Mouse (Mus musculus) c-Kit-positive CD71-negative TER-119-negative erythroid progenitor cells, embryonic 14.5 days (primary cell): ENCODE measurements around the gene Smok3b.
"Not testable (repeated sequence)": the region's sequence is repeated elsewhere in the genome, so short reads cannot be mapped to it uniquely, and the experiment has no call there.

Source experiments
- DNase-seq: peaks from one replicate; pipeline ENCODE4 v3.0.0-alpha.2; 2013; ENCODE audit warnings: low read depth

Smok3b gene

DNA sequence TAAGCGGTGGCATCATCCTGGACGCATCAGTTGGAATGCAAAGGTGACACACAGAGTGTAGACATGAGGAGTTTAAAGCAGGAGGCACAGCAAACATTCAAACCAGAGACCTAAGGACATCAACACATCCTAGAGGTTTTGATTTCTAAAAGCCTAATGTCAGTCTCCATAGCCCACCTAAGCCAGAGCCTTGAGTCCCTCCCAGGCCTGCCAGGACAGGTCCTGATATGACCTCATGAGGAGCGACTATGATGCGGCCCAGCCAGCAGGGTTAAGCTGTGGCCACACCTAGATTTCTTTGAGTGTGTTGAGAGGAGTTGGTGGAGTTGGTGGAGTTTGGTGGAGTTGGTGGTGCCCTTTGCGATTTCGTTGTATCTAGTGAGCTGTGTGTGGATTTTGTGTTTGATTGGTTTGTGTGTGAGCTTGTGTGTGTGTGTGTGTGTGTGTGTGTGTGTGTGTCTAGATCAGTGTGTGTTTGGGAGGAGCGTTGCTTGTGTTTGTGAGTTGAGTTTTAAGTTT lies at the start of gene Smok3b, which contains the start of gene Smok3a:
Gene Smok3b, plus strand, starts transcription at position 469 of the 519 bp plus-strand sequence.
Gene Smok3a, plus strand, starts transcription at position 301 of the 519 bp plus-strand sequence.
- DNase-seq = not testable (repeated sequence)

- DNase-seq = peak; percentile 7
Measured at GRCm38 (mm10) chr5:137973161-137973560, 48.1 kb upstream of the Smok3b start.

- no peak for DNase-seq
Measured at GRCm38 (mm10) chr5:137973738-137974137, 47.5 kb upstream of the Smok3b start.

- no peak for DNase-seq
Measured at GRCm38 (mm10) chr5:137974724-137975123, 46.5 kb upstream of the Smok3b start.

- DNase-seq = no peak
Measured at GRCm38 (mm10) chr5:137975434-137975833, 45.8 kb upstream of the Smok3b start.

DNA sequence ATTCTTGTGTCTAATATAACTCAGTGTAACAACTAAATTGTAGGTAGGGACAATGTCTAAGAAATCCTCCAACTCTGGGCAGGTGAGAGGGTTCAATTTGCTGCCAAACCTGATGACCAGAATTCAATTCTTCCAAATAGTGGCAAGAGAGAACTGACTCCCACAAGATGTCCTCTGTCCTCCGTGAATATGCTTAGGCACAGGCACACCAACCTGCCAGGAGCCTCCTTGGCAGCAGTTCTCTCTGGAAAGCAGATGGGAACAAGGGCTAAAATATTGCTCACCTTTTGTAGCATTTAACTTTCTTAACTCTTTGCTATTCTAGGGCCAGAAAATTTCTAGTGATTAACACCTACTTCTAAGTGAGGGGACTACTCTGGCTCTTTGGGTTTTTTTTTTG lies 43.9 kb upstream of the Smok3b start:
- DNase-seq = no peak

- no peak for DNase-seq
Measured at GRCm38 (mm10) chr5:137979081-137979480, 42.1 kb upstream of the Smok3b start.

GRCm38 (mm10) chr5:137981300-137981699 lies 39.9 kb upstream of the Smok3b start, which contains the start of gene Azgp1:
Gene Azgp1 (plus strand): TSS chr5:137981520.
- DNase-seq = no peak

DNA sequence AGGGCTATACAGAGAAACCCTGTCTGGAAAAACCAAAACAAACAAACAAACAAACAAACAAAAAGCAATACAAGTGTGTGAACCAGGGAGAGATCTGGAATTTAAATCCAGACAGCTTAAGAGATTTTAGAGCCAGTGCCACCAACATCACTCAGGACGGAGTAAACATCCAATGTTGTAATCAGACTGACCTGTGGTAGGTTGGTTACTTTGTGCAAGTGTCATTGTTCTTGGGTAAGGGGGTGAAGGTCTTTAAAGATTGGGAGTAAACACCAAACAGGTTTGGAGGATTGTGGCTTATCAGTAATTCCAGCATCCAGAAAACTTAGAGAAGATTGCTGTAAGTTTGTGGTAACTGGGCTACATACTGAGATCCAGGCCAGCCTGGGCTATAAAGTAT lies 34.9 kb upstream of the Smok3b start:
- DNase-seq = no peak

GRCm38 (mm10) chr5:138009437-138009836 lies 11.8 kb upstream of the Smok3b start:
- no peak for DNase-seq

GRCm38 (mm10) chr5:138012382-138012781 lies 8.8 kb upstream of the Smok3b start:
- DNase-seq = no peak

DNA sequence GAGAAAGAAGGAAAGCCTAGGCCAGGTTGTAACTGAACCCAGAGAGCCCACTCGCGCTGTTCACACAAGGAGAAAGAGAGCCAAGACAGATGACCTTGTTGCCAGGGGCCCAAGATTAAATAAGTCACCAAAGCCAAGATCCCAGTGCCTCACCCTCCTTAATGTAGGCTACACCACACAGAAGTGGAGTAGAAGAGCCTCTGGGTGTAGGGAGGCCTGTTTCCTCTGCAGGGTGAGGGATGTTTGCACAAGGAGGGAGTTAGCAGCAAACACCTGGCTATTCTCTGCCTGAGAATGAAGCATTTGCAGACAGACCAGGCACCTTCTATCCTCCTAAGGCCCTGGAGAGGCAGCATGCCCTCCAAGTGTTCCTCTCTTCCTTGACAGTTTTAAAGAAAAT lies 4.7 kb upstream of the Smok3b start:
- DNase-seq = no peak

GRCm38 (mm10) chr5:138016997-138017396 lies 4.2 kb upstream of the Smok3b start:
- DNase-seq = no peak

DNA sequence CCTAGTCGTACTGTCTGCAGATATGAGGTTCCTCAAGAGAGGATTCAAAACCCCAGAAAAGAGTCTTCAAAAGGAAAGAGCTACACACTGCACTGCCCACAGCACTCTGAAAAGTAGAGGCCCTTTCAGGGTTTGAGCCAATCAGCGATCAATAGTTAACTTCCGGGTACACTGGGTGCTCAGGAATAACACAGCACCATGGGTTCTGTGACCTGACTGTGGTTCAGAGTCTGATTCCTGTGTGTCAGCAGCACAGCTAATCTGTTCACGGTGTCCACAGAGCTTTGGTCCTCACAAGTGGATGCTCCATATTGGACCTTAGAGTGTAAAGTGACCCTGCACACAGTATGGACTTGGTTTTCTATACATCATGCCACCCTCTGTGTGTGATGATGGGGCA lies 1.7 kb upstream of the Smok3b start:
- not testable (repeated sequence) for DNase-seq

DNA sequence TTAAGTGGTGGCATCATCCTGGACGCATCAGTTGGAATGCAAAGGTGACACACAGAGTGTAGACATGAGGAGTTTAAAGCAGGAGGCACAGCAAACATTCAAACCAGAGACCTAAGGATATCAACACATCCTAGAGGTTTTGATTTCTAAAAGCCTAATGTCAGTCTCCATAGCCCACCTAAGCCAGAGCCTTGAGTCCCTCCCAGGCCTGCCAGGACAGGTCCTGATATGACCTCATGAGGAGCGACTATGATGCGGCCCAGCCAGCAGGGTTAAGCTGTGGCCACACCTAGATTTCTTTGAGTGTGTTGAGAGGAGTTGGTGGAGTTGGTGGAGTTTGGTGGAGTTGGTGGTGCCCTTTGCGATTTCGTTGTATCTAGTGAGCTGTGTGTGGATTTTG lies 31.7 kb downstream of the Smok3b start, which contains the start of gene Smok3c:
Gene Smok3c, plus strand, starts transcription at position 301 of the 400 bp plus-strand sequence.
- DNase-seq = not testable (repeated sequence)

- DNase-seq = no peak
Measured at GRCm38 (mm10) chr5:138073803-138074202, 52.6 kb downstream of the Smok3b start.

- DNase-seq = no peak
Measured at GRCm38 (mm10) chr5:138075684-138076083, 54.5 kb downstream of the Smok3b start.

DNA sequence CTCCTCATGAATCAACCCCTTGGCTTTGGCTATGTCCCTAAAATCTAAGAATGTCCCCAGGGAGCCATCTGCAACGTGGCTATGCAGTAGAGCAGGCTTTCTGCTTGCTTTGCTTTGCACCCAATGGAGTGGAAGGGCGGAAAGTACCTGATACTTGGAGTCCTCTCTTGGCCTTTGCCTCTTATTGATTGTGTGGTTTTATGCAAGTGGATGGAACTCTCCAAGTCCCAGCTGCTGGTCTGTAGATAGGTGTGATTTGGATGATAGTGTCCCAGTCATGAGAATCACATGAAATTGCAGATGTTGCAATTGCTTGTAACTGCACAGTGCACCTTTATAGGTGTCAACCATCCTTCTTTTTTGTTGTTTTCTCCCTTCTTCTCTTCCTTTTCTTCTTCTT lies 54.9 kb downstream of the Smok3b start:
- no peak for DNase-seq

- DNase-seq = no peak
Measured at GRCm38 (mm10) chr5:138080456-138080855, 59.2 kb downstream of the Smok3b start.

DNA sequence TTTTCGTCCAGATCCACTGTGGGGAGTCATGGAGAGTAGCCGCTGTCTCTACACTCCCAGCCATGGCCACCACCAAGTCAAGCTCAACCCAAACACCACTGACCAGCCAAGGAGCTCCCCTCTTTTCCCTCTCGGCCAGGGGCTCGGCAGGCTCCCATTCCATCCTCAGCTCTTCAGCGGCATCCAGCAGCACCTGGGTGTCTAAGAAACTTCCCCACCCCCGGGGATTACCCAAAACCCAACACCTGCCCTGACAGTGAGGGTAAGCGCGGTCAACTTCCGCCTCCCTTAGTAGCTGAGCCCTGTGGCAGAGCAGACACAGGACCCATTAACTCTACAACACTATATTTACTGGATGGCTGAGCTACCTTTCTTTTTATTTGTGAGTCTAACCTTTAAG lies 60.2 kb downstream of the Smok3b start:
- DNase-seq = no peak

- no peak for DNase-seq
Measured at GRCm38 (mm10) chr5:138083318-138083900, 62.2 kb downstream of the Smok3b start.

DNA sequence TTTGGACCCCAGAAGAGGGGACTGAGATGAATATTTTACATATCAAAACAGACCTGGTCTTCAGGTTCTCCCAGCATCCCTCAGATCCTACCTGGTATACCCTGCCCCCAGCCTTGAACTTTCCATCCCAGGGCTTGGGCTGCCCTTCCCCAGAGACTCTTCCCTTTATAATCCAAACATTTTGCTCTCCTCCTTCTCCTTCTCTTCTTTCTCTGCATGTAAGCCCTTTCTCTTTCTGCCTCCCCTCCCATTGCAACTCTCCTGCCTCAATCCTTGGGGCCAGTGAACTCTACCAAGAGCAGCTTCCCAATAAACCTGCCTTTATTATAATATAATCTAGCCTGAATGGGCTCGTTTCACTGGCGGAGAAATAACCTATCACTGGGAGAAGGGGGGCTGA lies 62.7 kb downstream of the Smok3b start:
- no peak for DNase-seq

DNA sequence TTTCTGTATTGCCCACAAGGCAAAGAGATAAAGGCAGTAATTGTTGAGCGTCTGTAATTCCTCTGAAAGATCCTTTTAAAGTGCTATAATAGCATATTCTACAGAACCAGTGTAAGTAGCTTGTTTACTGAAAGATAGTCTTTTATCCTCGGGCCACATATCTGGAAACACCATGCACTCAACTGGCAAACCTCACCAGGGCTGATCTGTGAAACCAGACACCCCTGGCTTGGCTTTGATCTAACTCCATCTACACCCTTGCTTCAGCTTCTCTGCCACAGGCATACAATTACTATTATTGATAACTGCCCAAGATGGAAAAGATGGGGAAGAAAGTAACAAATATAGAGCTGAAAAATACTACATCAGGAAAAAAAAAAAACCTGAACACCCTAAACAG lies 63.3 kb downstream of the Smok3b start:
- no peak for DNase-seq

DNA sequence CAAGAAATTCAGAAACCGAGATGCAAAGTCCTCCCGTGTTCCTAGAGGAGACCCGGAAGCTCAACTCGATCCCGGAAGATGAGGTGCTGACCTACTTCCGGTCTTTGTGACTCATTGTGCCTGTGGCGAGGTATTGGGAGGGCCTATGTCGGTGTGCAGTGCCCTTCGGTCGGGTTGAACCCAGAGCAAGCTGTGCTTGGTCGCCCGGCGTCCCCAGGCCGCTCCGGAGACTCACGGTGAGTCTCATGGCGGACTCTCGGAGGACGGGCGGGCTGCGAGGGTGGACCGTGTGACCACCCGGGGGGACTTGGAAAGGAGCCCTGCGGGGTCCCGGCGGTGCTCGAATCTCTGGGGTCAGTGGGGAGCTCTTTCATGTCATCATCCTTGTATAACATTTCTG lies 63.8 kb downstream of the Smok3b start, which contains the start of gene Zkscan1:
Gene Zkscan1, plus strand, starts transcription at position 89 of the 400 bp plus-strand sequence.
- peak; percentile 84 for DNase-seq
